Mouse (Mus musculus) mammary gland, adult 2 months (tissue): ENCODE measurements around the gene Tor1b. TPM values are rescaled to one million over a fixed set of nuclear protein-coding genes. Genes with fewer than 3 reads are reported as not detected.

Source experiments
- polyA plus RNA-seq: library from polyadenylated mRNA; depleted of rRNA; stranded (reverse); fragments of >200 nt; gene quantifications from 2 replicates; pipeline ENCODE4 v1.2.3, GENCODE M21; 2012; ENCODE audit warnings: low replicate concordance; rRNA removed

Tor1b gene
- polyA plus RNA-seq: 26.8 and 33.4 TPM in 2 replicates

DNA sequence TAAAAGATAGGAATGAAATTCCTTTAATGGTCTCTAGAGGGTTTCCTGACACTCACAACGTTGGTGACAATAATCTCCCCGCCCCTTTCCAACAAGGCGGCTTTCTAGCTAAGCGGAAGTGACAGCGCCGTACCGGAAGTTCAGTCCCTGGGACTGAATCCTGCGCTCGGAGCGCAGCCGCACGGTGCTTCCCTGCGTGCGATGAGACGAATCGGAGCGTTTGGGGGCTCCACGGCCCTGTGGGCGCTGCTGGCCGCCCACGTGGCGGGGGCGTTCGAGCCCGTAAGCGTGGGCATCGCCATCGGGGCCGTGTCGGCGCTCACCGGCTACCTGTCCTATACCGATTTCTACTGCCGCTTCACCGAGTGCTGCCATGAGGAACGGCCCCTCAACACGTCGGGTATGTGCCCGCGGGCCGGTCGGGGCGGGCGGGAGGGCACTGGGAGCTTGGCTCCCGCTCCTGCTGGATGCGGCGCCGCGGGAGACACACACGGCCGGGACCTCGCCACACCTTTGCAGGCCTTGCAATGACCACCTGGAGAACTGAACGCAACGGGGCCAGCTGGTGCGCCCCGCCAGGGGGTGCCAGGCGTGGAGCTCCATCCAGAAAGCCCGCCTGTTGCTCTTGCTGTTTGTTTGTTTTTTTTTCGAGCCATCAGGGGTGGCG, at the start of gene Tor1b:
TSS of gene Tor1b (plus strand) at position 136 of the 667 bp plus-strand sequence.

DNA sequence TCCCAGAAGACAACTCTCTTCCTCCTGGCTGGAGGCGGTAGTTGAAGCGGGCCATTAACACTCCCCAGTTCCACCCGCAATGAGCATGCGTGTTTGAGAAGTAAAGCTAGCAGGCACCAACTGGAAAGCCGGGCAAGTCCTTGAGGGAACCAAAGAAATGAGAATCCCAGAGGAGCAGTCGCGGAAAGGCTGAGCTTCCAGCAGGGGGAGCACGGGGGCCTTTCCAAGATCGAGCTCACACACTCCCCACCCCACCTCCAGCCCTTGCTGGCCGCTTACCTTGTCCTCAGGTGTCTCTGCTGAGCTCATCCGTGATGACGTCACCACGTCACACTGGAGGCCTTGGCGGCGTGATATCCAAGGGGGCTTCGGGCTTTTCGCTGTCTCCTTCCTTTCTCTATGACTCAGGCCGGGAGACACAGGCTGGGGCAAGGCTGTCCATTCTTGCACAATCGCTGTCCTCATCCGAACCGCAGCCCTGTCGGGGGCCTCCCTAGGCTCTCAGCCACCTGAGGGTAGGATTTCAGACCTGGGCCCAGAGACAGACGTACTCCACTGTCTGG, 23.2 kb upstream of the Tor1b start, which contains the start of gene Ptges:
TSS of gene Ptges (minus strand) at position 381 of the 563 bp plus-strand sequence.

DNA sequence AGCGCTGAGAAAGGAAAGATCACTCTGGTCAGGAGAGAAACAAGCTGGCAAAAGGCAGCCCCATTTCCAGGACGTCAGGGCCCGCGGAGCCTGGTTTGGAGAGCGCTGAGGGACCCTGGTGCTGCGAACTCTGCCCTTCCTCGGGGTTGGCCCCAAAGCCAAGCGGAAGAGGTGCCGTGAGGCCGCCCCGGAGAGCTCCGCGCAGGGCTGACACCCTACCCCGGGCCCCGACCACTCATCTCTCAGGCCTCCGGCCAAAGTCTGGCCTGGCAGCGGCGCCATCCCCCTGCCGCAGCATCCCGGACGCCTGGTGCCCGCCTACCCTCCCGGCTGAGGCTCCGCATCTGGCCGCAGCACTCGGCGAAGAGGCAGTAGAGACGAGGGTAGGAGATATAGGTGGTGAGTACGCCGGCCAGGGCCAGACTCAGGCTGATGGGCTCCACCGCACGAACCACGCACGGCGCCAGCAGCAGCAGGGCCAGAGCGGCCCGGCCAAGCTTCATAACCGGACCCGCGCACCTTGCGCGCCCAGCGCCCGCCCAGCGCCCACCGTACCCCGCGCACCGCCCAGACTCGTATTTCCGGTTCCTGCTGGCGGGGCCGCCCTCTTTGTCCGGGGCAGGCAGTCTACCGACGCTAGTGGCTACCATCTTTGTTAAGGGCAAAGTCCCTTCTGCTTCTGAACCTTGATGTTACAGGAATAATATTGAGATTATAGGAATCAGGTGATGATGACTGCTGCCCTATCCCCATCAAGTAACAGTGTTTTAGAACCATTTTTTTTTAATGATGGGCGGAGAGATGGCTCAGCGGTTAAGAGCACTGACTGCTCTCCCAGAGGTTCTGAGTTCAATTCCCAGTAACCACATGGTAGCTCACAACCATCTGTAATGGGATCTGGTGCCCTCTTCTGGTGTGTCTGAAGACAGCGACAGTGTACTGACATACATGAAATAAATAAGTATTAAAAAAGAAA, 14.9 kb downstream of the Tor1b start, which contains the start of gene Tor1a:
TSS of gene Tor1a (minus strand) at position 582 of the 976 bp plus-strand sequence.

DNA sequence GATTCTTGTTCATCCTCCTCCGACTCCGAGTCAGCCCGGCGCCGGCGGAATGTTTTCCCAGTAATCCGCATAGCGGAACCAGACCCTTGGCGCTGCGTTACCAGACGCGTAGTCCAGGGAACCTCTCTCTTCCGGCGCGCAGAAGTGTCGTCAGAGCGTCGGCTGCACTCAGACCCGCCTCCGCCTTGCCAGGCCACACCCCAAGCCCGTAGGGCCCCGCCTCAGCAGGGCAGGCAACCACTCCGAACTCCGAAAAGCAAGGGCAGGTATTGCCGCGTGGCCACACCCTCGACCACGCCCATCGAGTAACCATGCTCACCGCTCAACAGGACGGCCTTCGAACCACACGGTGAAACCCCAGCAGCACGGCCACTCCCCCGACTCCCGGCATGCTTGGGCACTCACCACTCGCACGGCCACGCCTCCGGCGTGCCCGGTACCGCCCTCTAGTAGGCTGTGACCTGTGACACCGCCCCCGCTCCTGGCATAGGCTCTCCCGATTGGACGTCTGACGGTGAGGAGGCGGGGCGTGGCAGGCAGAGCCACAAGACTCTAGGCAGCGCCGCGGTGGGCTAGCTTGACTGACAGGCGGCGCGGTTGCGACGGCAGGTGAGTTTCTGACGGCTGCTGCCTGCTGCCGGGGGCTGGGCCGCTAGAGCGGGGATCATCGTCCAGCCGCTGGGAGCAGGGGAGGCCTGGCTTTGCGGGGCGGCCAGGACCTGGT, 29.2 kb downstream of the Tor1b start, which contains the start of the genes BC005624 and Usp20:
TSS of gene BC005624 (minus strand) at position 412 of the 724 bp plus-strand sequence.
TSS of gene Usp20 (plus strand) at position 490 of the 724 bp plus-strand sequence.

Other genes with a start within 250 kb of the Tor1b start
- 1.4 and 3.2 TPM in 2 replicates for gene 1700001O22Rik, start 149.3 kb upstream of the Tor1b start, polyA plus RNA-seq
- gene Ntmt1, start 145.1 kb upstream of the Tor1b start, polyA plus RNA-seq: 28.6 and 37.2 TPM in 2 replicates
- gene Asb6, start 122.6 kb upstream of the Tor1b start, polyA plus RNA-seq: 32.2 and 65.8 TPM in 2 replicates
- 31.2 and 44.3 TPM in 2 replicates for gene Prrx2, start 118.0 kb upstream of the Tor1b start, polyA plus RNA-seq
- gene Ptges, start 23.1 kb upstream of the Tor1b start, polyA plus RNA-seq: 120 and 129 TPM in 2 replicates
- 37.6 and 46.1 TPM in 2 replicates for gene Tor1a, start 15.0 kb downstream of the Tor1b start, polyA plus RNA-seq
- gene BC005624, start 29.2 kb downstream of the Tor1b start, polyA plus RNA-seq: 15.3 and 26.7 TPM in 2 replicates
- gene Usp20, start 29.3 kb downstream of the Tor1b start, polyA plus RNA-seq: 19.3 and 21.0 TPM in 2 replicates
- gene Fnbp1, start 189.0 kb downstream of the Tor1b start, polyA plus RNA-seq: 65.8 and 75.6 TPM in 2 replicates
- 23.4 and 30.0 TPM in 2 replicates for gene Gpr107, start 199.4 kb downstream of the Tor1b start, polyA plus RNA-seq